Mouse (Mus musculus): ENCODE results near the gene Fkbp5. TPM values are rescaled to one million over a fixed set of nuclear protein-coding genes. Genes with fewer than 3 reads are reported as not detected.

Fkbp5 gene
- total and polyA plus RNA-seq, 2 experiments: 17.7 to 30.3 TPM

DNA sequence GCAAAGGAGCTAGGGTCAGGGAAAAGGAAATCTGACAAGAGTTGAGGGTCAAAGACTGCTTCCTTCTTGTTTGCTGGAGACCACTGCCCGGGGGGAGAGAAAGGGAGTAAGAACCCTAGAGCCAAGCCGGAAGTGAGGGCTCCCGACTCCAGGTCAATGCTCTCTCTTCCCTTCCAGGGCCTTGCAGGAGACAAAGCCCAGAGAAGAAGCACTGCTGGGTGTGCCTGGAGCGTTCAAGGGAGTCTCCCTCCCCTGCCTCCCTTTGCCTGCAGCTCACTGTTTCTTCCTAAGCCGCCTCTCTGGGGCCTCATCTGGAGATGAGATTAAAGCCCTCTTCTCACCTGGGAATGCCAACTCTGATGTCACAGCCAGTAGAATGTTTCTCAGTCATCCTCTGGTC, 10.4 kb downstream of the Fkbp5 start:
- Histone ChIP-seq H3K27me3 (ENCODE audit: control insufficient read depth, insufficient read depth, low read length) (no peaks in the 10 kb centered on the region), H3K9ac (ENCODE audit: low read depth, low read length) (no peak overlapping the region)

DNA sequence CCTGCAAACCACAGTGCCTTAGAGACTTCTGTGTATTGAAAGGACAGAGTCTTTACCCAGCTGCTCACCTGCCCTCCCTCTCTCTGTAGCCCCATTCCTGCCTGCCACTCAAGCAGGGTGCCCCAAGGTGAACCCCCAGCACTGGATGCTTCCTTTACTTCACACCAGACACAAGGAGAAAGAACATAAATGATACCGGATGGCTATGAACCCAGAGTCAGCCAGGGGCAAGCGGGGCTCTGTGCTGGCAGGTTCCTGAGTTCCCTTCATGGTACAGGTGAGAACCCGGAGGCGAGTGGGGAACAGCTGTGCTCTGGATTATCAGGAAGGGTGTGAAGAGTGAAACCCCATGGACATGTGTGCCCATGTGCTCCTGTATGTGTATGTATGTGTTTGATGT, 11.7 kb downstream of the Fkbp5 start:
- H3K36me3 ChIP-seq (ENCODE audit: control insufficient read depth, insufficient read depth, low read length): no peaks in the 10 kb centered on the region
- H3K27ac ChIP-seq (replicated peaks; ENCODE audit: insufficient read depth, low read depth, low read length): no peak overlapping the region
- H3K4me1 ChIP-seq (ENCODE audit: control insufficient read depth, insufficient read depth, low read length): peaks cover 6% of the 10 kb centered on the region
- DNase-seq (ENCODE audit: extremely low read depth, low read depth, low spot score): no peak
- H3K4me3 ChIP-seq (ENCODE audit: insufficient read depth, low read depth, low read length): no peak overlapping the region
- H3K9ac ChIP-seq (ENCODE audit: low read depth, low read length): no peak overlapping the region
- H3K27me3 ChIP-seq (ENCODE audit: control insufficient read depth, insufficient read depth, low read length): no peaks in the 10 kb centered on the region
- WGBS: 89% methylated on average over 4 of the region's 4 CpGs
- TF ChIP-seq CTCF (IDR thresholded peaks at IDR 0.05; ENCODE audit: low read depth, low read length): no peak
- TF ChIP-seq POLR2A (IDR thresholded peaks at IDR 0.05; ENCODE audit: extremely low read depth, insufficient read depth, low read length): no peak
- no peaks in the 10 kb centered on the region for H3K79me2 ChIP-seq (ENCODE audit: control insufficient read depth, insufficient read depth, low read length)

More for the DNA sequence above, 10.4 kb downstream of the Fkbp5 start:
- Histone ChIP-seq H3K4me1 (ENCODE audit: control insufficient read depth, insufficient read depth, low read length) (peaks cover 6% of the 10 kb centered on the region), H3K4me3 (ENCODE audit: insufficient read depth, low read depth, low read length) (no peak overlapping the region), H3K27ac (replicated peaks; ENCODE audit: insufficient read depth, low read depth, low read length) (peak overlapping the region; percentile 27; the same call in 1 of the 2 replicates), H3K79me2 (ENCODE audit: control insufficient read depth, insufficient read depth, low read length) (no peaks in the 10 kb centered on the region), H3K36me3 (ENCODE audit: control insufficient read depth, insufficient read depth, low read length) (no peaks in the 10 kb centered on the region)
- TF ChIP-seq POLR2A (IDR thresholded peaks at IDR 0.05; ENCODE audit: extremely low read depth, insufficient read depth, low read length): no peak
- TF ChIP-seq CTCF (IDR thresholded peaks at IDR 0.05; ENCODE audit: low read depth, low read length): no peak
- no peak for DNase-seq (ENCODE audit: extremely low read depth, low read depth, low spot score)
- WGBS: 57% methylated on average over 5 of the region's 5 CpGs

DNA sequence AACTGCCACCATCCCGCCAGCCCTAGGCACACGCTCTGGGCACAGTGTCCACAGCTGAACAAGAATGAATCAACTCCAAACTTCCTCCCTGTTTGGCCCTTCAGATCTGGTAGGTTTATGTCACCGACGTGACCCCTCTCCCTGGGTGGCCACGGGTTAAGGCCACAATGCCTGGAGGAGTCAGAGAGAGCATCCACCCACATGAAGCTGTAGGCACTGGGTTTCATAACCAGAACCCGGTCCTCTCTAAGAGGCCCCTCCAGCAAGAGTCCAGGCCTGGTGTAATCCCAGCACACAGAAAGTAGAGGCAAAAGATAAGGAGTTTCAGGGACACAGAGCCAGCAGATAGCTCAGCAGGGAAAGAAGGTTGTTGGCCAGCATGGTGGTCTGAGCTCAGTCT, 13.1 kb downstream of the Fkbp5 start:
- H3K36me3 ChIP-seq (ENCODE audit: control insufficient read depth, insufficient read depth, low read length): no peaks in the 10 kb centered on the region
- H3K79me2 ChIP-seq (ENCODE audit: control insufficient read depth, insufficient read depth, low read length): no peaks in the 10 kb centered on the region
- 81% methylated on average over 6 of the region's 6 CpGs for WGBS
- no peak overlapping the region for H3K4me3 ChIP-seq (ENCODE audit: insufficient read depth, low read depth, low read length)
- H3K9ac ChIP-seq (ENCODE audit: low read depth, low read length): no peak overlapping the region
- TF ChIP-seq CTCF (IDR thresholded peaks at IDR 0.05; ENCODE audit: low read depth, low read length) (no peak), POLR2A (IDR thresholded peaks at IDR 0.05; ENCODE audit: extremely low read depth, insufficient read depth, low read length) (no peak)
- H3K27me3 ChIP-seq (ENCODE audit: control insufficient read depth, insufficient read depth, low read length): no peaks in the 10 kb centered on the region
- peaks cover 6% of the 10 kb centered on the region for H3K4me1 ChIP-seq (ENCODE audit: control insufficient read depth, insufficient read depth, low read length)
- no peak for DNase-seq (ENCODE audit: extremely low read depth, low read depth, low spot score)
- H3K27ac ChIP-seq (replicated peaks; ENCODE audit: insufficient read depth, low read depth, low read length): no peak overlapping the region

DNA sequence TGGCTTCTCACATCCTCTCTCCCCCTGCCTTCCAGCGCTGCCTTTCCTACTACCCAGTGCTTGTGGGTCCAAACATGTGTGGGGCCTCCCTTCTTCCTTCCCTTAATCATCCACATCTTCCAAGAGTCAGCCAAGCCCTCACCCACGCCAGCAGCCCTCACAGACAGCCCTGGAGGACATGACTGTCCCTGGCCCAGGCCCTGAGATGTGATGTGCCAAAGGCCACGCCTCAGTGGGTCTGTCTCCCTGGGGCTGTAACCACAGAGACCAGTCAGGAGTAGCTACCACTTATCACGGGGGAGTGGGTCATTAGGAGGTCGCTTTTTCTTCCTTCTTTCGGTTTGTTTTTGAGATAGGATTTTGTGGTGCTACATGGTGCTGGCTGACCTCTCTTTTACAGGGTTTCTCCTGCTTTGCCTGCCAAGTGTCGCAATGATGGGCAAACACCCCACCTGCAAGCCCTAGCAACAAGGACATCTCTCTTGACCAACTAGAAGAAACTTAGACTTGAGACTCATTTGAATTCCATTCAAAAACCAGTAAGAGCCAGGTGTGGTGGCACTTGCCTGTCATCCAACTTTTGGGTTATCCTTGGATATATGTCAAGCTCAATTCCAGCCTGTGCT, 15.0 kb downstream of the Fkbp5 start:
- Histone ChIP-seq H3K4me3 (ENCODE audit: insufficient read depth, low read depth, low read length) (no peak overlapping the region), H3K27ac (replicated peaks; ENCODE audit: insufficient read depth, low read depth, low read length) (peak overlapping the region; percentile 70), H3K4me1 (ENCODE audit: control insufficient read depth, insufficient read depth, low read length) (peaks cover 4% of the 10 kb centered on the region; the same call in 1 of the 2 replicates), H3K27me3 (ENCODE audit: control insufficient read depth, insufficient read depth, low read length) (no peaks in the 10 kb centered on the region), H3K9ac (ENCODE audit: low read depth, low read length) (peak overlapping the region; percentile 7; the same call in 1 of the 2 replicates), H3K79me2 (ENCODE audit: control insufficient read depth, insufficient read depth, low read length) (no peaks in the 10 kb centered on the region), H3K36me3 (ENCODE audit: control insufficient read depth, insufficient read depth, low read length) (no peaks in the 10 kb centered on the region)
- TF ChIP-seq CTCF (IDR thresholded peaks at IDR 0.05; ENCODE audit: low read depth, low read length): no peak
- TF ChIP-seq POLR2A (IDR thresholded peaks at IDR 0.05; ENCODE audit: extremely low read depth, insufficient read depth, low read length): no peak
- DNase-seq (ENCODE audit: extremely low read depth, low read depth, low spot score): peak; percentile 91
- WGBS: 28% methylated on average over 7 of the region's 7 CpGs

DNA sequence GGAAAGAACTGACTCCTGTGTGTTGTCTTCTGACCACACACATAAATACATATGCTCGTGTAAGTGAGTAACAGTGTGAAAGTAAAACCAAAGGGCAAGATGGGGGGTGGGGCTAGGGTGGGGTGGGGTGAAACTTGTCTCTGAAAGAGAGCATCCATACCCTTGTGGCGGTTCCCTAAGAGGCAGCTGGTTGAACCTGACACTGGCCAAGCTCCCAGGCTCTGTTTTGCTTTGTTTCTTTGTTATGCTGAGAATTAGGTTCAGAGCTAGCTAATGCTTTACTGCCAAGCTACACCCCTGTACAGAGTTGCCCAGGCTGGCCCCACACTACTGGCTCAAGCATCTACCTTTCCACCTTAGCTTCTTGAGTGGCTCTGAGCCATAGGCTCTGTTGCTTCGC, 16.9 kb downstream of the Fkbp5 start:
- TF ChIP-seq POLR2A (IDR thresholded peaks at IDR 0.05; ENCODE audit: extremely low read depth, insufficient read depth, low read length) (no peak), CTCF (IDR thresholded peaks at IDR 0.05; ENCODE audit: low read depth, low read length) (no peak)
- Histone ChIP-seq H3K27me3 (ENCODE audit: control insufficient read depth, insufficient read depth, low read length) (no peaks in the 10 kb centered on the region), H3K4me3 (ENCODE audit: insufficient read depth, low read depth, low read length) (no peak overlapping the region), H3K9ac (ENCODE audit: low read depth, low read length) (no peak overlapping the region), H3K36me3 (ENCODE audit: control insufficient read depth, insufficient read depth, low read length) (no peaks in the 10 kb centered on the region), H3K79me2 (ENCODE audit: control insufficient read depth, insufficient read depth, low read length) (no peaks in the 10 kb centered on the region), H3K4me1 (ENCODE audit: control insufficient read depth, insufficient read depth, low read length) (peaks cover 5% of the 10 kb centered on the region; the same call in 1 of the 2 replicates), H3K27ac (replicated peaks; ENCODE audit: insufficient read depth, low read depth, low read length) (no peak overlapping the region)
- no peak for DNase-seq (ENCODE audit: extremely low read depth, low read depth, low spot score)
- WGBS: 96% methylated on average over 3 of the region's 3 CpGs

DNA sequence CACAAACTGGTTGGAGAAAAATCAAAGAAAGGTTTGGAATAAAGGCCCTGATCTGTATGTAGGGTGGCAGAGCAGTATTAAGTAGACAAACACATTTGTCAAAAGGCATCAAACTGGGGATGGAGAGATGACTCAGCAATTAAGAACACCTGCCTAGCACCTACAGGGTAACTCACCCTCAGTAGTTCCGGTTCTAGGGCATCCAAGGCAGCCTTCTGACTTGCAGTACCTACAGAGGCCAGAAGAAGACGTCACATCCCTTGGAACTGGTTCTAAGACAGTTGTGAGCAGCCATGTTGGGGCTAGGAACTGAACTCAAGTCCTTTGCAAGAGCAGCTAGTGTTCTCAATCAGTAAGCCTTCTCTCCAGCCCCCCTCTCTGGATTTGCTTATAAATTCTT, 18.1 kb downstream of the Fkbp5 start:
- Histone ChIP-seq H3K27ac (replicated peaks; ENCODE audit: insufficient read depth, low read depth, low read length) (no peak overlapping the region), H3K36me3 (ENCODE audit: control insufficient read depth, insufficient read depth, low read length) (no peaks in the 10 kb centered on the region), H3K27me3 (ENCODE audit: control insufficient read depth, insufficient read depth, low read length) (no peaks in the 10 kb centered on the region), H3K4me1 (ENCODE audit: control insufficient read depth, insufficient read depth, low read length) (peaks cover 7% of the 10 kb centered on the region; the same call in 1 of the 2 replicates), H3K79me2 (ENCODE audit: control insufficient read depth, insufficient read depth, low read length) (no peaks in the 10 kb centered on the region), H3K4me3 (ENCODE audit: insufficient read depth, low read depth, low read length) (no peak overlapping the region), H3K9ac (ENCODE audit: low read depth, low read length) (no peak overlapping the region)
- WGBS: 84% methylated on average over 2 of the region's 2 CpGs
- no peak for DNase-seq (ENCODE audit: extremely low read depth, low read depth, low spot score)
- TF ChIP-seq POLR2A (IDR thresholded peaks at IDR 0.05; ENCODE audit: extremely low read depth, insufficient read depth, low read length) (no peak), CTCF (IDR thresholded peaks at IDR 0.05; ENCODE audit: low read depth, low read length) (no peak)

All from liver, adult 2 months (tissue).